Mouse (Mus musculus): ENCODE measurements around the gene Rnf180. TPM values are rescaled to one million over a fixed set of nuclear protein-coding genes. Genes with fewer than 3 reads are reported as not detected.
"Not testable (repeated sequence)": the region's sequence is repeated elsewhere in the genome, so short reads cannot be mapped to it uniquely, and the experiment has no call there.

Rnf180 gene
- total RNA-seq (2022) = 10 to 100 TPM; 14.7 to 20.2 (median 15.4) TPM

- no peak for DNase-seq (ENCODE audit: low spot score in 2 of 2)
Observed at GRCm38 (mm10) chr13:105294715-105295114, at the start of gene Rnf180. Gene Rnf180, minus strand, starts transcription at chr13:105294815.

GRCm38 (mm10) chr13:105331199-105331968 lies 36.8 kb upstream of the Rnf180 start:
- no peak for DNase-seq (ENCODE audit: low spot score in 2 of 2)

GRCm38 (mm10) chr13:105326946-105327345 lies 32.3 kb upstream of the Rnf180 start:
- no peak for DNase-seq (ENCODE audit: low spot score in 2 of 2)

GRCm38 (mm10) chr13:105316926-105317325 lies 22.3 kb upstream of the Rnf180 start:
- no peak for DNase-seq (ENCODE audit: low spot score in 2 of 2)

GRCm38 (mm10) chr13:105316009-105316408 lies 21.4 kb upstream of the Rnf180 start:
- DNase-seq (ENCODE audit: low spot score in 2 of 2) = no peak

GRCm38 (mm10) chr13:105312763-105313162 lies 18.1 kb upstream of the Rnf180 start:
- DNase-seq (ENCODE audit: low spot score in 2 of 2) = no peak

GRCm38 (mm10) chr13:105310562-105310961 lies 15.9 kb upstream of the Rnf180 start:
- not testable (repeated sequence) for DNase-seq (ENCODE audit: low spot score in 2 of 2)

GRCm38 (mm10) chr13:105305513-105305912 lies 10.9 kb upstream of the Rnf180 start:
- DNase-seq (ENCODE audit: low spot score in 2 of 2) = no peak

GRCm38 (mm10) chr13:105304054-105304453 lies 9.4 kb upstream of the Rnf180 start:
- DNase-seq (ENCODE audit: low spot score in 2 of 2) = no peak

- no peak for DNase-seq (ENCODE audit: low spot score in 2 of 2)
Observed at GRCm38 (mm10) chr13:105300009-105300346, 5.4 kb upstream of the Rnf180 start.

- no peak for DNase-seq (ENCODE audit: low spot score in 2 of 2)
Observed at GRCm38 (mm10) chr13:105299162-105300008, 4.8 kb upstream of the Rnf180 start.

GRCm38 (mm10) chr13:105293781-105294667 lies 591 bp downstream of the Rnf180 start:
- peak; percentile 19 to 40 for DNase-seq (ENCODE audit: low spot score in 2 of 2)

GRCm38 (mm10) chr13:105291816-105292215 lies 2.8 kb downstream of the Rnf180 start:
- DNase-seq (ENCODE audit: low spot score in 2 of 2) = peak; percentile 39 to 50

GRCm38 (mm10) chr13:105290594-105290993 lies 4.0 kb downstream of the Rnf180 start:
- no peak for DNase-seq (ENCODE audit: low spot score in 2 of 2)

GRCm38 (mm10) chr13:105290021-105290420 lies 4.6 kb downstream of the Rnf180 start:
- no peak for DNase-seq (ENCODE audit: low spot score in 2 of 2)

- no peak for DNase-seq (ENCODE audit: low spot score in 2 of 2)
Observed at GRCm38 (mm10) chr13:105279397-105280018, 15.1 kb downstream of the Rnf180 start.

- DNase-seq (ENCODE audit: low spot score in 2 of 2) = no peak
Observed at GRCm38 (mm10) chr13:105270394-105271094, 24.1 kb downstream of the Rnf180 start.

GRCm38 (mm10) chr13:105267464-105267863 lies 27.2 kb downstream of the Rnf180 start:
- DNase-seq (ENCODE audit: low spot score in 2 of 2) = no peak

GRCm38 (mm10) chr13:105266746-105267145 lies 27.9 kb downstream of the Rnf180 start:
- peak in 1 of 2 experiments; percentile 52 for DNase-seq (ENCODE audit: low spot score in 2 of 2)

GRCm38 (mm10) chr13:105256757-105257433 lies 37.7 kb downstream of the Rnf180 start:
- no peak for DNase-seq (ENCODE audit: low spot score in 2 of 2)
